Mouse (Mus musculus) leukemia stem cell, adult 10-12 weeks (primary cell): Measurements from ENCODE around the gene Angptl1. TPM values are rescaled to one million over a fixed set of nuclear protein-coding genes. Genes with fewer than 3 reads are reported as not detected.

Experiments used
- polyA plus RNA-seq: library from polyadenylated mRNA; stranded (reverse); fragments of >175 nt; gene quantifications from 2 replicates; pipeline ENCODE4 v1.2.3, GENCODE M21; 2012; ENCODE audit warnings: low replicate concordance

The Angptl1 gene
- polyA plus RNA-seq, result not detected in 2 replicates

GRCm38 (mm10) chr1:156838177-156838576 is at the start of gene Angptl1:
Gene Angptl1 (plus strand): TSS chr1:156838562.

Other genes starting within 250 kb of the Angptl1 start
- gene Tor3a, start 164.2 kb upstream of the Angptl1 start, polyA plus RNA-seq, result 39.5 and 41.1 TPM in 2 replicates
- 6.9 and 8.4 TPM in 2 replicates for gene Fam20b, start 119.5 kb upstream of the Angptl1 start, polyA plus RNA-seq
- 25.9 and 47.6 TPM in 2 replicates for gene Ralgps2, start 101.1 kb downstream of the Angptl1 start, polyA plus RNA-seq